Mouse (Mus musculus) MEL (cell line): ENCODE results near the gene Tmem234. TPM values are rescaled to one million over a fixed set of nuclear protein-coding genes. Genes with fewer than 3 reads are reported as not detected.

Experiments used
- DNase-seq: peaks from one replicate; pipeline ENCODE4 v3.0.0; 2011; ENCODE audit warnings: low read depth, low spot score
- H3K27ac ChIP-seq: 2 replicates; pipeline ENCODE4 v1.5.1; 2012; ENCODE audit warnings: low read depth, mild to moderate bottlenecking, control low read depth, low read length, moderate library complexity; ENCODE audit not compliant: control insufficient read depth
- H3K27me3 ChIP-seq, 2 experiments: fragments of 150-350 bp in 1 of 2; sonication (generic) in 1 of 2; 2 replicates each; pipeline ENCODE4 v1.6.1; 2012; ENCODE audit warnings: low read length in 2 of 2, mild to moderate bottlenecking in 2 of 2, improper control_type of control experiment in 1 of 2, moderate library complexity in 1 of 2; ENCODE audit not compliant: insufficient read depth in 2 of 2, control insufficient read depth in 1 of 2
- H3K36me3 ChIP-seq, 2 experiments: 2 replicates each; pipeline ENCODE4 v1.6.1; 2012 to 2014; ENCODE audit warnings: low read length in 2 of 2, improper control_type of control experiment in 1 of 2, inconsistent platforms in 1 of 2, mild to moderate bottlenecking in 1 of 2; ENCODE audit not compliant: insufficient read depth in 2 of 2, control insufficient read depth in 1 of 2
- H3K4me1 ChIP-seq, 2 experiments: fragments of 150-350 bp in 1 of 2; sonication (generic) in 1 of 2; 2 replicates each; pipeline ENCODE4 v1.6.1; 2012; ENCODE audit warnings: low read length in 2 of 2, improper control_type of control experiment in 1 of 2, mild to moderate bottlenecking in 1 of 2; ENCODE audit not compliant: insufficient read depth in 2 of 2, control insufficient read depth in 1 of 2
- H3K4me3 ChIP-seq, 2 experiments: fragments of 150-350 bp in 1 of 2; sonication (generic) in 1 of 2; 2 replicates each; pipeline ENCODE4 v1.5.1; 2012; ENCODE audit warnings: low read depth in 2 of 2, low read length in 2 of 2, mild to moderate bottlenecking in 2 of 2, moderate library complexity in 2 of 2, control low read depth in 1 of 2, improper control_type of control experiment in 1 of 2; ENCODE audit not compliant: control insufficient read depth in 1 of 2, insufficient read depth in 1 of 2
- H3K79me2 ChIP-seq: 2 replicates; pipeline ENCODE4 v1.6.1; 2012; ENCODE audit warnings: mild to moderate bottlenecking, low read length, moderate library complexity; ENCODE audit not compliant: control insufficient read depth, poor library complexity, insufficient read depth
- H3K9ac ChIP-seq: 2 replicates; pipeline ENCODE4 v1.6.1; 2012; ENCODE audit warnings: low read depth, mild to moderate bottlenecking, control low read depth, low read length, moderate library complexity; ENCODE audit not compliant: control insufficient read depth, poor library complexity, severe bottlenecking
- H3K9me3 ChIP-seq: fragments of 150-350 bp; sonication (generic); replicated peaks from 2 replicates; pipeline ENCODE4 v1.6.1; 2012; ENCODE audit warnings: mild to moderate bottlenecking, low read length, improper control_type of control experiment, moderate library complexity; ENCODE audit not compliant: insufficient read depth
- CHD1 ChIP-seq: IDR thresholded peaks from 2 replicates; pipeline ENCODE4 v1.6.1; 2012; ENCODE audit warnings: low read depth, mild to moderate bottlenecking, inconsistent platforms, low read length, improper control_type of control experiment
- CTCF ChIP-seq, 3 experiments: IDR thresholded peaks in 2 of 3; conservative IDR thresholded peaks in 1 of 3; 2 replicates each; pipeline ENCODE4 v1.5.1; 2011 to 2012; ENCODE audit warnings: low read length in 3 of 3, low read depth in 2 of 3, mild to moderate bottlenecking in 2 of 3, improper control_type of control experiment in 1 of 3, inconsistent platforms in 1 of 3, mixed read lengths in 1 of 3, moderate library complexity in 1 of 3; ENCODE audit not compliant: control insufficient read depth in 1 of 3, insufficient read depth in 1 of 3, poor library complexity in 1 of 3, severe bottlenecking in 1 of 3
- E2F4 ChIP-seq: IDR thresholded peaks from 2 replicates; pipeline ENCODE4 v1.6.1; 2011; ENCODE audit warnings: low read depth, low read length, improper control_type of control experiment, borderline replicate concordance
- ETS1 ChIP-seq: IDR thresholded peaks from 2 replicates; pipeline ENCODE4 v1.6.1; 2012; ENCODE audit warnings: low read depth, mild to moderate bottlenecking, inconsistent platforms, low read length, improper control_type of control experiment, moderate library complexity
- GATA1 ChIP-seq: IDR thresholded peaks from 2 replicates; pipeline ENCODE4 v1.6.1; 2011; ENCODE audit warnings: low read depth, low read length, improper control_type of control experiment
- HCFC1 ChIP-seq: IDR thresholded peaks from 2 replicates; pipeline ENCODE4 v1.6.1; 2012; ENCODE audit warnings: low read depth, mild to moderate bottlenecking, inconsistent platforms, low read length, improper control_type of control experiment, moderate library complexity
- NELFE ChIP-seq: IDR thresholded peaks from 2 replicates; pipeline ENCODE4 v1.6.1; 2011; ENCODE audit warnings: low read depth, low read length, improper control_type of control experiment
- NRF1 ChIP-seq: IDR thresholded peaks from 2 replicates; pipeline ENCODE4 v1.6.1; 2014; ENCODE audit warnings: low read depth, mild to moderate bottlenecking, inconsistent platforms, low read length, improper control_type of control experiment, moderate library complexity; ENCODE audit not compliant: poor library complexity, insufficient read depth, severe bottlenecking
- POLR2AphosphoS2 ChIP-seq: IDR thresholded peaks from 2 replicates; pipeline ENCODE4 v1.6.1; 2011; ENCODE audit warnings: low read length, improper control_type of control experiment
- RAD21 ChIP-seq: IDR thresholded peaks from 2 replicates; pipeline ENCODE4 v1.6.1; 2011; ENCODE audit warnings: mild to moderate bottlenecking, low read depth, low read length, improper control_type of control experiment
- SIN3A ChIP-seq: IDR thresholded peaks from 2 replicates; pipeline ENCODE4 v1.6.1; 2012; ENCODE audit warnings: low read length, improper control_type of control experiment, inconsistent platforms
- SMC3 ChIP-seq: IDR thresholded peaks from 2 replicates; pipeline ENCODE4 v1.6.1; 2011; ENCODE audit warnings: low read depth, low read length, improper control_type of control experiment
- TBP ChIP-seq: IDR thresholded peaks from 2 replicates; pipeline ENCODE4 v1.8.0; 2011; ENCODE audit warnings: low read depth, low read length, improper control_type of control experiment
- TCF12 ChIP-seq: IDR thresholded peaks from 2 replicates; pipeline ENCODE4 v1.6.1; 2014; ENCODE audit warnings: low read depth, mild to moderate bottlenecking, inconsistent platforms, low read length, improper control_type of control experiment, moderate library complexity
- UBTF ChIP-seq: IDR thresholded peaks from 2 replicates; pipeline ENCODE4 v1.6.1; 2012; ENCODE audit warnings: low read depth, mild to moderate bottlenecking, inconsistent platforms, low read length, improper control_type of control experiment, moderate library complexity, borderline replicate concordance; ENCODE audit not compliant: insufficient read depth
- USF2 ChIP-seq, 2 experiments: IDR thresholded peaks; 2 replicates each; pipeline ENCODE4 v1.6.1; 2011 to 2012; ENCODE audit warnings: improper control_type of control experiment in 2 of 2, low read length in 2 of 2, borderline replicate concordance in 1 of 2, inconsistent platforms in 1 of 2, low read depth in 1 of 2, mild to moderate bottlenecking in 1 of 2; ENCODE audit not compliant: insufficient read depth in 1 of 2
- ZC3H11A ChIP-seq: IDR thresholded peaks from 2 replicates; pipeline ENCODE4 v1.6.1; 2012; ENCODE audit warnings: low read depth, mild to moderate bottlenecking, inconsistent platforms, low read length, improper control_type of control experiment
- ZKSCAN1 ChIP-seq: IDR thresholded peaks from 2 replicates; pipeline ENCODE4 v1.6.1; 2012; ENCODE audit warnings: low read depth, mild to moderate bottlenecking, inconsistent platforms, low read length, improper control_type of control experiment, moderate library complexity
- ZNF384 ChIP-seq: IDR thresholded peaks from 2 replicates; pipeline ENCODE4 v1.6.1; 2012; ENCODE audit warnings: low read depth, mild to moderate bottlenecking, inconsistent platforms, low read length, improper control_type of control experiment
- polyA plus RNA-seq, 2 experiments: library from polyadenylated mRNA; stranded (reverse) in 1 of 2; unstranded in 1 of 2; fragments of >175 nt in 1 of 2; fragments of >200 nt in 1 of 2; gene quantifications; 2 replicates each; pipeline versions ENCODE4 v1.2.1 to v1.2.4; 2012; ENCODE audit warnings: low replicate concordance in 2 of 2, low read depth in 1 of 2; ENCODE audit not compliant: insufficient read length in 2 of 2, insufficient read depth in 1 of 2, missing spikeins in 1 of 2
- total RNA-seq: library from RNA; depleted of rRNA; stranded (reverse); fragments of 300-350 nt; gene quantifications from 2 replicates; pipeline ENCODE4 v1.2.3, GENCODE M21; 2012

Tmem234 gene
- total and polyA plus RNA-seq, 3 experiments = 148 to 220 TPM; not detected in 1

- H3K9ac ChIP-seq = no peak overlapping the region
- H3K79me2 ChIP-seq = no peaks in the 10 kb centered on the region
- no peak overlapping the region for H3K4me3 ChIP-seq
- peak overlapping the region; percentile 38 for H3K27ac ChIP-seq
- TF ChIP-seq NRF1 (no peak), E2F4 (no peak), RAD21 (peak; percentile 63), ZC3H11A (peak; percentile 51; the same call in 1 of the 2 replicates), HCFC1 (peak; percentile 48; the same call in 1 of the 2 replicates), SMC3 (peak; percentile 75), SIN3A (0 out of 2 replicates have a peak, but pooled peaks have one; percentile 34), TBP (no peak), USF2 (IDR thresholded peaks at IDR 0.05; ENCODE audit: borderline replicate concordance in 1 of 2, insufficient read depth in 1 of 2, low read depth in 1 of 2, low read length in 2 of 2) (no peak), CTCF (IDR thresholded peaks at IDR 0.05 in 2 of 3, conservative IDR thresholded peaks at IDR 0.05 in 1 of 3; ENCODE audit: control insufficient read depth in 1 of 3, insufficient read depth in 1 of 3, low read depth in 2 of 3, low read length in 3 of 3, poor library complexity in 1 of 3, severe bottlenecking in 1 of 3) (peak; percentile 76 to 83 (median 82)), POLR2AphosphoS2 (peak; percentile 34; the same call in 1 of the 2 replicates)
- TF ChIP-seq, all 39 proteins: peak for 7
- Histone ChIP-seq H3K27me3 (no peaks in the 10 kb centered on the region), H3K36me3 (peaks cover 0 to 3% of the 10 kb centered on the region in 2 experiments; a peak in 3 of 4 replicates), H3K4me1 (no peaks in the 10 kb centered on the region), H3K9me3 (no peaks in the 10 kb centered on the region)
- peak; percentile 90 for DNase-seq
Measured at GRCm38 (mm10) chr4:129608426-129609025, 8.1 kb downstream of the Tmem234 start.

DNA sequence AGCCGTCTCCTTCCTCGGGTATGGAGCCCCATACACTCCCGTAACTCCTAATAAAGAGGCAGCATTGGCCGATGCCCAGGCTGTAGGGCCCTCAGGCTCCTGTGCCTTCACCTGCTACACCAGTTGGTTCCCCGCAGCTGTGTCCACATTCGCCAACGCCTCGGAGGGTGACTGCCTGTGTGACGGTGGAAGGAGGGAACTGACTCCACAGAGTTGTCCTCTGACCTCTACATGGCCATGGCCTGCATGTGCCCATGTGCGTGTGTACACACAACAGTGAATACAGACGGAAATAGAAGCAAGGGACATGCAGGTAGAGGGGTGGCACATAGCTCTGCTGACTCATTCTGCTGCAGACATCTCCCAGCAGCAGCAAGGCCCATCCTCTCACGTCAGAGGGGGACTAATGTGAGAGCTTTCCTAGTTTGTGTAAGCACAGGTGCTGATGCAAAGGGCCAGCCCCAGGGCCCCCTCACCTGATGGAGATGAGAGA lies 8.7 kb downstream of the Tmem234 start:
- DNase-seq = no peak
- H3K4me3 ChIP-seq = no peak overlapping the region
- H3K4me1 ChIP-seq = no peaks in the 10 kb centered on the region
- H3K79me2 ChIP-seq = no peaks in the 10 kb centered on the region
- TF ChIP-seq TCF12 = no peak
- TF ChIP-seq CTCF (IDR thresholded peaks at IDR 0.05 in 2 of 3, conservative IDR thresholded peaks at IDR 0.05 in 1 of 3; ENCODE audit: control insufficient read depth in 1 of 3, insufficient read depth in 1 of 3, low read depth in 2 of 3, low read length in 3 of 3, poor library complexity in 1 of 3, severe bottlenecking in 1 of 3) = no peak
- TF ChIP-seq ZKSCAN1 = no peak
- TF ChIP-seq USF2 (IDR thresholded peaks at IDR 0.05; ENCODE audit: borderline replicate concordance in 1 of 2, insufficient read depth in 1 of 2, low read depth in 1 of 2, low read length in 2 of 2) = no peak
- no peak for TF ChIP-seq HCFC1
- TF ChIP-seq CHD1 = no peak
- no peak for TF ChIP-seq POLR2AphosphoS2
- no peak for TF ChIP-seq UBTF
- TF ChIP-seq ZNF384 = no peak
- TF ChIP-seq NELFE = no peak
- no peak for TF ChIP-seq GATA1
- no peak for TF ChIP-seq ETS1
- no peaks in the 10 kb centered on the region for H3K27me3 ChIP-seq
- H3K9ac ChIP-seq = no peak overlapping the region
- no peaks in the 10 kb centered on the region for H3K9me3 ChIP-seq
- H3K27ac ChIP-seq = no peak overlapping the region
- peaks cover 0 to 3% of the 10 kb centered on the region in 2 experiments; a peak in 3 of 4 replicates for H3K36me3 ChIP-seq
